Mouse (Mus musculus): ENCODE measurements around the gene 6430628N08Rik.

Gene 6430628N08Rik

DNA sequence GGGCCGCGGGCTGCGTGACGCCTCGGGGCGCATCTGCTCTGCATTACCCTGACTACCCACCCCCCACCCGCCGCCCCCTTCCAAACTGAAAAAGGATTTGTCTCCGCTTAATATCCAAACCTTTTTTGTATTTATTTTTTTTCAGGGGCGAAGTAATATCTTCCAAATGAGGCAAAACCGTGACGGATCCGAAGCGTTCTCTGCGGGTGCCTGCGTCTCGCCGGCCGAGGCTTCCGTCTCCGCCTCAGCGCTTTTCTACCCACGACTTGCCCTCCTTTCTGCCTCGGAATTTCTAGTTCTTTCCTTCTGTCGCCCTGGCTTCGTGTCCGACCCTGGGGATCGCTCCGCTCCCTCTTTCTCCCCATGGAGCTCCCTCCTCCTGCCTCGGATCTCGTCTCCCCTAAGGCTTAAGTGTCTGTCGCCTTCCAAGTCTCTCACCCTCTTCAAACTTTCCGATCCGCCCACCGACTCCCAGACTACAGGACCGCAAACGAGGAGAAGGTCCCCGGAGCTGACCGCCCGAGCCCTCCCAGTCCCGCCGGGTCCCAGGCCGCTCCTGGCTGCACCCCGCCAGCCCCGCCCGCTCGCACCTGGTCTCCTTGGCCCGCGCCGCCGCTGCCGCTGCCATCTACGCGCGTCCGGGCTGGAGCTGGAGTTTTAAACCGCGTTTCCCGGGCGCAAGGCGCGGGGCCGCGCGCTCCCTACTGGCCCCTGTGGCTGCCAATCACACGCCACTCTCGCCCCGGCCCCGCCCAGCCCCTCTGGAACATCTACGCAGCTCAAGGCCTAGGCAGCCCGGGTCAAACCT, 49.0 kb downstream of the 6430628N08Rik start, which contains the start of gene Dmbx1:
Gene Dmbx1, minus strand, starts transcription at position 632 of the 808 bp plus-strand sequence.
- DNase-seq (ENCODE audit: low read depth), result no peak

DNA sequence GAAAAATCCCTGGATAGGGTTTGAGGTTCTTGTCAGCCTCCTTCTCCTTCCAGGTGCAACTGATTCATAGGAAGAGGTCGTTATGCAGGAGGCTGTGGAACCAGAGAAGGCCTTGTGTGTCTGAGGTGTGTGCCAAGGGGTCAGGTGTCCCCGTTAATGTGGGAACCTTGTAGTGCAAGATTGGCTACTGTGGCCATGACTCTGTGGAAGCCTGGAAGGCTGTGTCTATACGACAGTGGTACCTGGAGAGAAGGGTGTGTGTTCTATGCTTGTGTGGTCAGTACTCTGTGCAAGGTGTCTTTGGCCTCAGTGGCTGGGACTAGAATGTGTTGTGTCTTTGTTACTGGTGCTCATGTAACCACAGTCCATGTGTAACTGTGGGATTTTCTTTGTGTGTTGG, 50.2 kb downstream of the 6430628N08Rik start:
- DNase-seq (ENCODE audit: low read depth), result no peak

DNA sequence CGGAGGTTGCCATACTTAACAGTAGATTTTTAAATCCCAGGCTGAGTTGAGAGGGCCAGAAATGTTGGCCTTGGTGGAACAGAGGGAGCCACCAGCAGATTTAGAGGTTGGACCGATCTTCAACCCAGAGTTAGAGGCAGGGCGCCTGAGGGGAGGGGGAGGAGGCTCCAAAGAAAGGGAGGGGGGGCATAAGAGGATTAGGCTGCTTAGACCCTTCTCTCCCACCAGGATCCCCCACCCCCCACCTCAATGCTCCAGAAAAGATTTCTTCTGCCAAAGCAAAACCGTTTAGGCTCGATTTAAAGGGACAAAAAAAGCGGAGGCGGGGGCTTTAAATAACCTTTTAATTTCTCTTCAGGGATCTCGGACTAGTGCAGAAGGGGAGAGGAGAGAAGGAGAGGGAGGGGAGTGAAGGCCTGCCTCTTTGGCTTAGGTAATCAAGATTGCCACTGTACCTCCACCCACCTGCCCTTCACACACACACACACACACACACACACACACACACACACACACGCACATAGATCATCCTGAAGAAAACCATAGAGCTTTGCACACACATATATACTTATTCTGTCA, 50.9 kb downstream of the 6430628N08Rik start:
- DNase-seq (ENCODE audit: low read depth), result no peak

DNA sequence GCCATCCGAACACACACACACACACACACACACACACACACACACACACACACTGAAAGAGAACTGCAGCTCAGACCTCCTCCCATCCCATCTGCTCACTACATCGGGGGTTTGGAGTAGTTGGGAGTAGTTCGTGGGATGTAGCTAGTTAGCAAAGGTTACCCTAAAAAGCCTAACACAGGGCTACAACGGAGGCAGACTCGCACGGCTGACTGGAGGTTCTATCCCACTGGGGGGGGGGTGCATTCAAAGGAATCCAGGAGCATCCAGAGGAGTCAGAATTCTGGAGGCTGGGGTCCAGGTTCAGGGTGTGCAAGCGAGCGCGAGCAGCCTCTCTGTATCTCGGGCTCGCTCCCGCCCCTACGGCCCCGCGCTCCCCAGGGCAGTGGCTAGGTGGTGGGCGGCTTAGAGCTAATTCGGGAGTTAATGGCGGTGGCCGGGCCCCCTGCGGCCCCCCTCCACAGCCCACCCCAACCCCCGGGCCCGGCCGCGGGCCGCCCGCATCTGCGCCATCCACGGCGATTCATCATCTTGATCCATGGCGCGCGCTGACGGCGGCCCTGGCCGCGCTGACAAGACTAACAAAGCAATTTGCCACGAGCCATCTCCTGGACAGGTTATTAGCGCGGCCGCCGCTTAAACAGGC, 53.3 kb downstream of the 6430628N08Rik start:
- no peak for DNase-seq (ENCODE audit: low read depth)

All from 416B (cell line).